Mouse (Mus musculus): Measurements from ENCODE around the gene Gjd2. TPM values are rescaled to one million over a fixed set of nuclear protein-coding genes. Genes with fewer than 3 reads are reported as not detected.
A peak's percentile ranks its signal among the peaks of the same experiment; 100 is the strongest.

Gjd2 gene
- polyA plus RNA-seq, 1 experiment from 2014 or later: 0.07 TPM

GRCm38 (mm10) chr2:114051111-114051870, 37.9 kb upstream of the Gjd2 start:
- 53% methylated on average over 7 of the region's 7 CpGs for WGBS
- Histone ChIP-seq H3K9ac (ENCODE audit: low read length) (peak overlapping the region; percentile 84), H3K27me3 (ENCODE audit: control insufficient read depth, insufficient read depth, low read length) (no peaks in the 10 kb centered on the region), H3K4me1 (ENCODE audit: control insufficient read depth, insufficient read depth, low read length) (0 out of 2 replicates have a peak, but pooled peaks cover 3% of the 10 kb centered on the region), H3K4me2 (ENCODE audit: low read depth, low read length) (peak overlapping the region; percentile 69), H3K36me3 (ENCODE audit: control insufficient read depth, insufficient read depth) (peaks cover 9% of the 10 kb centered on the region; the same call in 1 of the 2 replicates), H3K9me3 (replicated peaks; ENCODE audit: control insufficient read depth, low read length) (no peaks in the 10 kb centered on the region), H3K4me3 (ENCODE audit: low read length) (peak overlapping the region; percentile 58), H3K27ac (ENCODE audit: low read length) (peak overlapping the region; percentile 98)
- ATAC-seq (replicated peaks; ENCODE audit: extremely low read depth, insufficient read depth, low FRiP score): no peak

- H3K9ac ChIP-seq (ENCODE audit: low read length): peak overlapping the region; percentile 84
- H3K9me3 ChIP-seq (replicated peaks; ENCODE audit: control insufficient read depth, low read length): no peaks in the 10 kb centered on the region
- H3K27ac ChIP-seq (ENCODE audit: low read length): peak overlapping the region; percentile 98
- 52% methylated on average over 7 of the region's 7 CpGs for WGBS
- H3K27me3 ChIP-seq (ENCODE audit: control insufficient read depth, insufficient read depth, low read length): no peaks in the 10 kb centered on the region
- ATAC-seq (replicated peaks; ENCODE audit: extremely low read depth, insufficient read depth, low FRiP score): no peak
- 0 out of 2 replicates have a peak, but pooled peaks cover 3% of the 10 kb centered on the region for H3K4me1 ChIP-seq (ENCODE audit: control insufficient read depth, insufficient read depth, low read length)
- peaks cover 9% of the 10 kb centered on the region; the same call in 1 of the 2 replicates for H3K36me3 ChIP-seq (ENCODE audit: control insufficient read depth, insufficient read depth)
- H3K4me2 ChIP-seq (ENCODE audit: low read depth, low read length): peak overlapping the region; percentile 69
- H3K4me3 ChIP-seq (ENCODE audit: low read length): peak overlapping the region; percentile 58
Observed at GRCm38 (mm10) chr2:114050150-114050549, 36.7 kb upstream of the Gjd2 start.

DNA sequence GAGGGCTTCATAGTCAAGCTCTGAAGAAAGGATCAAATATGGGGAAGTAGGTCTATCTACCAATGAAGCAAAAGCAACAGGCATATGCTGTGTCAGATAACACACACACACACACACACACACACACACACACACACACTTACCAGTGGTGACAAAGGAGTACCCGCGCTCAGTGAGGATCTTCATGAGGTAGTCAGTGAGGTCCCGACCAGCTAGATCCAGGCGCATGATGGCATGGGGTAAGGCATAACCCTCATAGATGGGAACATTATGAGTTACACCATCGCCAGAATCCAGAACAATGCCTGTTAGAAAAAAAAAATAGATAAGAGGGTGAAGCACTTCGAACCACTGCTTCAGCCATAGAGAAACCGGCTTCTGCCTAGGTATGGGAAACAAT, 36.0 kb upstream of the Gjd2 start:
- WGBS: 47% methylated on average over 7 of the region's 7 CpGs
- ATAC-seq (replicated peaks; ENCODE audit: extremely low read depth, insufficient read depth, low FRiP score): no peak
- peak overlapping the region; percentile 84 for H3K9ac ChIP-seq (ENCODE audit: low read length)
- H3K36me3 ChIP-seq (ENCODE audit: control insufficient read depth, insufficient read depth): peaks cover 9% of the 10 kb centered on the region; the same call in 1 of the 2 replicates
- H3K4me3 ChIP-seq (ENCODE audit: low read length): peak overlapping the region; percentile 58
- H3K9me3 ChIP-seq (replicated peaks; ENCODE audit: control insufficient read depth, low read length): no peaks in the 10 kb centered on the region
- peak overlapping the region; percentile 69 for H3K4me2 ChIP-seq (ENCODE audit: low read depth, low read length)
- H3K27ac ChIP-seq (ENCODE audit: low read length): peak overlapping the region; percentile 98
- 0 out of 2 replicates have a peak, but pooled peaks cover 3% of the 10 kb centered on the region for H3K4me1 ChIP-seq (ENCODE audit: control insufficient read depth, insufficient read depth, low read length)
- no peaks in the 10 kb centered on the region for H3K27me3 ChIP-seq (ENCODE audit: control insufficient read depth, insufficient read depth, low read length)

DNA sequence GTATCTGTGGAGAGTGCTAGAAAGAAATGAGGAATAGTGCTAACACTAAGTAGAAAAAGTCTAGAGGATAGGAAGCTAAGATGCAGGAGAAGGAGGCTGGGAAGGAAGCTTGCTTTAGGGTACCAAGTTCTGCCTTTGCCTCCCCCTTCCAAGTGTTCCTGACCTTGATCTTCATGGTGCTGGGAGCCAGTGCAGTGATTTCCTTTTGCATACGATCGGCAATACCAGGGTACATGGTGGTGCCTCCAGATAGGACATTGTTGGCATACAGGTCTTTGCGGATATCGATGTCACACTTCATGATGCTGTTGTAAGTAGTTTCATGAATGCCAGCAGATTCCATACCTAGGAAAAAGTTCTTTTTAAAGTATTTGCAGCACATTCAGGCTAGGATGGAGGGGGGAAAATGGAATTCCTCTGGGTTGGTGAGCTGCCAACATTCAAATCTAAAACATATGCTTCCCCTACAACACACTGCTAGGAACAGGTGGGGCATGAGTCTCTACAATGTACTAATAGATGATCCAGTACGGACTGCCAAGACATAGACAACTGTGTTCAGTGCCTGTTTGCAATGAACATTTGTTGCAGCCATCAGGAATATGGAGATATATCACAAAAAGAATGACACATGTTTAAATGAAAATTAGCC, 34.7 kb upstream of the Gjd2 start:
- H3K4me3 ChIP-seq (ENCODE audit: low read length): peak overlapping the region; percentile 58
- ATAC-seq (replicated peaks; ENCODE audit: extremely low read depth, insufficient read depth, low FRiP score): no peak
- peak overlapping the region; percentile 84 for H3K9ac ChIP-seq (ENCODE audit: low read length)
- peak overlapping the region; percentile 98 for H3K27ac ChIP-seq (ENCODE audit: low read length)
- no peaks in the 10 kb centered on the region for H3K9me3 ChIP-seq (replicated peaks; ENCODE audit: control insufficient read depth, low read length)
- peak overlapping the region; percentile 69 for H3K4me2 ChIP-seq (ENCODE audit: low read depth, low read length)
- WGBS: 49% methylated on average over 5 of the region's 5 CpGs
- peaks cover 9% of the 10 kb centered on the region; the same call in 1 of the 2 replicates for H3K36me3 ChIP-seq (ENCODE audit: control insufficient read depth, insufficient read depth)
- no peaks in the 10 kb centered on the region for H3K27me3 ChIP-seq (ENCODE audit: control insufficient read depth, insufficient read depth, low read length)
- no peaks in the 10 kb centered on the region for H3K4me1 ChIP-seq (ENCODE audit: control insufficient read depth, insufficient read depth, low read length)

DNA sequence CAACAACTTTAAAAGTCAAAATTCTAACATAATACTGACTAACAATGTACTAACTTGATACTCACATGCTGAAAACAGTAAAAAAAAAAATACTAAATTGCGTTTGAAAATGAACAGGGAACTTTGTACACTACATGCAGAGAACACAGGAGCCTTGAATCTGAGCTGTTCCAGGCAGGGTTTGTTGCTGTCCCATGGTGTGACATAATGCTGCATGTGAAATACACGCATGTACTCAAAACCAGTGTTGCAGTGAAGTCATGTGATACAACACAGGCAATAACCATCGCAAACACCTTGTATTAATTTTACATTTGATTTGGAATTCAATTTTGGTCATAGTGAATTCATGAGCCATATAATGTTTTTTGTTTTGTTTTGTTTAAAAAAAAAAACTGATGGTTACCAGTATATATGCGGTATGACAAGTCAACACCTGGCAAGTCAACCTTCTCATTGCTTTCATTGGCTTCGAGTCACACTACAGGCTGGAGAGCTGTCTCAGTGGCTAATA, 32.8 kb upstream of the Gjd2 start:
- 56% methylated on average over 5 of the region's 5 CpGs for WGBS
- H3K27me3 ChIP-seq (ENCODE audit: control insufficient read depth, insufficient read depth, low read length): no peaks in the 10 kb centered on the region
- H3K4me2 ChIP-seq (ENCODE audit: low read depth, low read length): no peak overlapping the region
- no peak overlapping the region for H3K9ac ChIP-seq (ENCODE audit: low read length)
- no peaks in the 10 kb centered on the region for H3K4me1 ChIP-seq (ENCODE audit: control insufficient read depth, insufficient read depth, low read length)
- peaks cover 9% of the 10 kb centered on the region; the same call in 1 of the 2 replicates for H3K36me3 ChIP-seq (ENCODE audit: control insufficient read depth, insufficient read depth)
- no peaks in the 10 kb centered on the region for H3K9me3 ChIP-seq (replicated peaks; ENCODE audit: control insufficient read depth, low read length)
- peak; percentile 30 for ATAC-seq (replicated peaks; ENCODE audit: extremely low read depth, insufficient read depth, low FRiP score)
- no peak overlapping the region; the same call in 1 of the 2 replicates for H3K27ac ChIP-seq (ENCODE audit: low read length)
- no peak overlapping the region for H3K4me3 ChIP-seq (ENCODE audit: low read length)

- Histone ChIP-seq H3K36me3 (ENCODE audit: control insufficient read depth, insufficient read depth) (no peaks in the 10 kb centered on the region), H3K9me3 (replicated peaks; ENCODE audit: control insufficient read depth, low read length) (no peaks in the 10 kb centered on the region), H3K27me3 (ENCODE audit: control insufficient read depth, insufficient read depth, low read length) (no peaks in the 10 kb centered on the region)
Observed at GRCm38 (mm10) chr2:114037926-114038325, 24.5 kb upstream of the Gjd2 start.

DNA sequence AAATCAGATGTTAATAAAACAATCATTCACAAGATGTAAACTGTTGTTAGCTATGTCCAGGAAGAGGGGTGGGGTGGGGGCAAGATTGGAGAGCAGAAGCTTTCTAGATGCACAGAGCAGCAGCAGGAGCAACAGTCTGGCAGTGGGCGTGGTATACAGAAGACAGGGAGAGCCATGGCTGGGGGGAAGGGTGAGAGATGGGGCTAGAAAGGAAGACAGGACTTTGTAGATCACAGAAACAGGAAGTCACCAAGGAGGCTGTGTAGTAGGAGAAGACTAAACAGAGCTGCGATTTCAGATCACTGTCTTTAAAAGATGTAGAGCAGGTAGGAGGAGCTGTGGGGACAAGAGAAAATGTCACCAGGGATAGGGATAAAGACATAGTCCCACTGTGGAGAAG, 18.8 kb upstream of the Gjd2 start:
- Histone ChIP-seq H3K27ac (ENCODE audit: low read length) (no peak overlapping the region), H3K4me1 (ENCODE audit: control insufficient read depth, insufficient read depth, low read length) (no peaks in the 10 kb centered on the region), H3K9me3 (replicated peaks; ENCODE audit: control insufficient read depth, low read length) (no peaks in the 10 kb centered on the region), H3K4me2 (ENCODE audit: low read depth, low read length) (no peak overlapping the region), H3K36me3 (ENCODE audit: control insufficient read depth, insufficient read depth) (no peaks in the 10 kb centered on the region), H3K9ac (ENCODE audit: low read length) (no peak overlapping the region), H3K4me3 (ENCODE audit: low read length) (no peak overlapping the region), H3K27me3 (ENCODE audit: control insufficient read depth, insufficient read depth, low read length) (no peaks in the 10 kb centered on the region)
- no peak for ATAC-seq (replicated peaks; ENCODE audit: extremely low read depth, insufficient read depth, low FRiP score)
- WGBS: 27% methylated on average over 2 of the region's 2 CpGs

More at GRCm38 (mm10) chr2:114037926-114038325, 24.5 kb upstream of the Gjd2 start:
- Histone ChIP-seq H3K27ac (ENCODE audit: low read length) (no peak overlapping the region), H3K9ac (ENCODE audit: low read length) (no peak overlapping the region), H3K4me3 (ENCODE audit: low read length) (no peak overlapping the region), H3K4me2 (ENCODE audit: low read depth, low read length) (no peak overlapping the region), H3K4me1 (ENCODE audit: control insufficient read depth, insufficient read depth, low read length) (no peaks in the 10 kb centered on the region)
- ATAC-seq (replicated peaks; ENCODE audit: extremely low read depth, insufficient read depth, low FRiP score): no peak
- WGBS: 76% methylated on average over 2 of the region's 2 CpGs

DNA sequence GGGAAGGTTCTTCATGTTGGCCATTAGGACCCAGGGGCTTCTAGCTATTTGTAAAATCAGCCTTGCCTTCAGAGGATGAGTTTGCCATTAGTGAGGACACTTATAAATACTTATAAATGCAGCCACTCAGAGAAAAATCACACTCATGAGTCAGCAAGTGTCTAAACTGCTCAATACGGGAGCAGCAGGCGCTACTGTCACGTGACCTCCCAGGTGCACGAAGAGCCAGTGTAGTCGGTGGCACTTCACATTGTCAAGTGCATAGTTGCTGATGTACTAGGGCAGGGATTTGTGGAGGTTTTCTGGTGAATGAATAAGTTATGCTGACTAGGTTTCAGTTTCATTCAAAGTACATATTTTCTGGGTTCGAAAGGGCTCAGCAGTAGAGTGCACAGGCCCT, 10.0 kb upstream of the Gjd2 start:
- no peak overlapping the region for H3K4me2 ChIP-seq (ENCODE audit: low read depth, low read length)
- no peak for ATAC-seq (replicated peaks; ENCODE audit: extremely low read depth, insufficient read depth, low FRiP score)
- whole genome bisulfite sequencing: 71% methylated on average over 6 of the region's 6 CpGs
- H3K9me3 ChIP-seq (replicated peaks; ENCODE audit: control insufficient read depth, low read length): no peaks in the 10 kb centered on the region
- no peak overlapping the region for H3K4me3 ChIP-seq (ENCODE audit: low read length)
- H3K27ac ChIP-seq (ENCODE audit: low read length): no peak overlapping the region
- no peaks in the 10 kb centered on the region for H3K36me3 ChIP-seq (ENCODE audit: control insufficient read depth, insufficient read depth)
- no peaks in the 10 kb centered on the region for H3K27me3 ChIP-seq (ENCODE audit: control insufficient read depth, insufficient read depth, low read length)
- no peaks in the 10 kb centered on the region for H3K4me1 ChIP-seq (ENCODE audit: control insufficient read depth, insufficient read depth, low read length)
- no peak overlapping the region for H3K9ac ChIP-seq (ENCODE audit: low read length)

DNA sequence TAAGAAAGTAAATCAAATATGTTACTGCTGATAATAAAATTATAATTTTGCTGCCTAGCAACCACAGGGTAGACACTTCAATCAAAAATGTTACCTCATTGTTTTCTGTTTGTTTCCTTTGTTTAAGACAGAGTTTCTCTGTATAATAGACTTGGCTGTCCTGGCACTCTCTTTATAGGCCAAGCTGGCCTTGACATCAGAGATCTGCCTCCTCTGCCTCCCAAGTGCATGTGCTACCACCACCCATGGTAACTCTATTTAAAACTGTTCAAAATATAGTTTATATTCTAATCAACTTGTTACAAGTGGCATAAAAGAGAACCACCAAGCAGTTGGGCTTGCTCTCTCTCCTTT, 6.8 kb upstream of the Gjd2 start:
- Histone ChIP-seq H3K9ac (ENCODE audit: low read length) (no peak overlapping the region), H3K9me3 (replicated peaks; ENCODE audit: control insufficient read depth, low read length) (no peaks in the 10 kb centered on the region), H3K4me1 (ENCODE audit: control insufficient read depth, insufficient read depth, low read length) (no peaks in the 10 kb centered on the region), H3K27me3 (ENCODE audit: control insufficient read depth, insufficient read depth, low read length) (peaks cover 9% of the 10 kb centered on the region), H3K4me2 (ENCODE audit: low read depth, low read length) (no peak overlapping the region), H3K4me3 (ENCODE audit: low read length) (no peak overlapping the region), H3K36me3 (ENCODE audit: control insufficient read depth, insufficient read depth) (no peaks in the 10 kb centered on the region), H3K27ac (ENCODE audit: low read length) (no peak overlapping the region)
- ATAC-seq (replicated peaks; ENCODE audit: extremely low read depth, insufficient read depth, low FRiP score): no peak
